Mouse (Mus musculus) midbrain, postnatal 0 days (tissue): ENCODE results near the gene Tmem203. TPM values are rescaled to one million over a fixed set of nuclear protein-coding genes. Genes with fewer than 3 reads are reported as not detected.
"Not testable (repeated sequence)": the region's sequence is repeated elsewhere in the genome, so short reads cannot be mapped to it uniquely, and the experiment has no call there.

Experiments
- ATAC-seq: fragments of 200-750 bp; cut with Nextera tagmentation; 2 replicates; pipeline ENCODE4 v1.8.0; 2017; ENCODE audit warnings: moderate number of reproducible peaks, mild to moderate bottlenecking, moderate TSS enrichment, moderate library complexity; ENCODE audit not compliant: low FRiP score
- DNase-seq: peaks from one replicate; pipeline ENCODE4 v3.0.0-alpha.2; 2015; ENCODE audit warnings: low spot score
- H3K27ac ChIP-seq: fragments of 300-500 bp; sonication (generic); 2 replicates; pipeline ENCODE4 v1.5.1; 2014; ENCODE audit warnings: low read depth, mild to moderate bottlenecking, low read length, mixed read lengths
- H3K27me3 ChIP-seq: fragments of 300-500 bp; sonication (generic); 2 replicates; pipeline ENCODE4 v1.6.1; 2014; ENCODE audit warnings: low read length, control low read depth, mixed read lengths; ENCODE audit not compliant: insufficient read depth
- H3K36me3 ChIP-seq: fragments of 300-500 bp; sonication (generic); 2 replicates; pipeline ENCODE4 v1.6.1; 2014; ENCODE audit warnings: low read length, control low read depth, mixed read lengths; ENCODE audit not compliant: insufficient read depth
- H3K4me1 ChIP-seq: fragments of 300-500 bp; sonication (generic); 2 replicates; pipeline ENCODE4 v1.6.1; 2014; ENCODE audit warnings: mild to moderate bottlenecking, control low read depth, antibody characterized with exemption, low read length, mixed read lengths; ENCODE audit not compliant: insufficient read depth
- H3K4me2 ChIP-seq: fragments of 300-500 bp; sonication (generic); 2 replicates; pipeline ENCODE4 v1.6.1; 2014; ENCODE audit warnings: low read depth, mild to moderate bottlenecking, low read length, mixed read lengths; ENCODE audit not compliant: poor library complexity, severe bottlenecking
- H3K4me3 ChIP-seq: fragments of 300-500 bp; sonication (generic); 2 replicates; pipeline ENCODE4 v1.5.1; 2014; ENCODE audit warnings: low read depth, mild to moderate bottlenecking, low read length, moderate library complexity
- H3K9ac ChIP-seq: fragments of 300-500 bp; sonication (generic); replicated peaks from 2 replicates; pipeline ENCODE4 v1.6.1; 2014; ENCODE audit warnings: mild to moderate bottlenecking, low read length, moderate library complexity, mixed read lengths; ENCODE audit not compliant: poor library complexity, severe bottlenecking
- H3K9me3 ChIP-seq: fragments of 300-500 bp; sonication (generic); 2 replicates; pipeline ENCODE4 v1.6.1; 2016; ENCODE audit warnings: low read length, control low read depth
- CTCF ChIP-seq: IDR thresholded peaks from 2 replicates; pipeline ENCODE4 v1.5.1; 2016; ENCODE audit warnings: antibody characterized with exemption, mild to moderate bottlenecking
- WGBS: fragments of 180-500 bp; shearing (Covaris S2); extraction: QIAGEN DNeasy Blood & Tissue Kit; methylation state at CpG from one replicate; pipeline ENCODE4 v1.1.7; 2014; 5-methylcytosine and 5-hydroxymethylcytosine counted together
- polyA plus RNA-seq: library from polyadenylated mRNA; unstranded; fragments of >200 nt; fragmentation: Nextera tagmentation; extraction: Ambion mirVana; gene quantifications from 2 replicates; pipeline ENCODE4 v1.2.1, GENCODE M21; 2015
- total RNA-seq: library from RNA; depleted of rRNA; stranded (reverse); fragments of >200 nt; gene quantifications from 2 replicates; pipeline ENCODE4 v1.2.3, GENCODE M21; 2014

The Tmem203 gene
- total and polyA plus RNA-seq, 2 experiments from 2014 or later = 20.0 to 47.8 TPM

DNA sequence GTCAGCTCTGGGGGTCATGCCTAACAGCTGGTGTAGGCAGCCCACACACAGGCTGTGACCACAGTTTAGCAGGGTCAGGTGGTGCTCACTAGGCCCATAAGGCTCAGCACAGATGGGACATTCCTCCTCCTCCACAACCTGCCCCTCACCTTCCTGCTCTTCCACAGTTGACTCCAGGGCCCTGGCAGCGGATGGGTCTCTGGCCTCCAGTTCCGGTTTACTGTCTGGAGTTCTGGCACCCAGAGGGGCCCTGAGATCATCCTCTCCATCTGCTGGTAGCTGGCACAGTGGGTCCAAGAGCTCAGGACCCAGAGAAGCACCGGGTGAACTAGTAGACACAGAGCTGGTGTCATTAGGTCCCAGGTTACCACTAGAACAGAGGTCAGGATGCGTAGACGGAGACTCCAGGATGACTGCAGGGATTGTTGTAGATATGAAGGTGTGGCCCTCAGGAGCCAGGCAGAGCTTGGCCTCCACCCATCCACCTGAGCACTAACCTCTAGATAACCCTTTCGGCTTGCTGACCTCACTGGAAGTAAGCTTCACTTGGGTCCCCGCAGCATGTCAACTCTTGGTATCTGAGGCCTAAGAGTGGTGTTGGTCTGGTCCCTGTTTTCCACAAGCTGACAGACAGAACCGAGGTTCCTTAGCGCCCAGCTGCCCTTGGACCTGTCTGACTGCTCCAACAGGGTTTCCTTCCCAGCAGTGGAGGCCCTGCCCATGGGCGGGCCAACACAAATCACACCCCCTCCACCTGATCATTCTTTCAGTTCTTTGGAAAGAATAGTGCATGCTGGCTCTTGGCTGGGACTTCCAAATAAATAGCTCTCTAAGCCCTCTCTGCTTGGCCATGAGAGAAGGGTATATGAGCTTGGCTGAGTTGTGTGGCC, 8.8 kb upstream of the Tmem203 start, which contains the start of gene AL732309.1:
TSS of gene AL732309.1 (minus strand) at position 681 of the 890 bp plus-strand sequence.
- TF ChIP-seq CTCF = no peak
- H3K4me3 ChIP-seq = no peak within 1 kb of the TSS
- no peak within 1 kb of the TSS for H3K9ac ChIP-seq
- H3K4me1 ChIP-seq = peaks cover 8% of the 10 kb centered on the region; the same call in 1 of the 2 replicates
- H3K36me3 ChIP-seq = peaks cover 32% of the 10 kb centered on the region
- H3K9me3 ChIP-seq = no peaks in the 10 kb centered on the region
- H3K27ac ChIP-seq = no peak within 1 kb of the TSS
- no peaks in the 10 kb centered on the region for H3K27me3 ChIP-seq
- ATAC-seq (no peak), DNase-seq (no peak)
- WGBS = 94% methylated on average over 9 of the region's 10 CpGs
- H3K4me2 ChIP-seq = no peak within 1 kb of the TSS

DNA sequence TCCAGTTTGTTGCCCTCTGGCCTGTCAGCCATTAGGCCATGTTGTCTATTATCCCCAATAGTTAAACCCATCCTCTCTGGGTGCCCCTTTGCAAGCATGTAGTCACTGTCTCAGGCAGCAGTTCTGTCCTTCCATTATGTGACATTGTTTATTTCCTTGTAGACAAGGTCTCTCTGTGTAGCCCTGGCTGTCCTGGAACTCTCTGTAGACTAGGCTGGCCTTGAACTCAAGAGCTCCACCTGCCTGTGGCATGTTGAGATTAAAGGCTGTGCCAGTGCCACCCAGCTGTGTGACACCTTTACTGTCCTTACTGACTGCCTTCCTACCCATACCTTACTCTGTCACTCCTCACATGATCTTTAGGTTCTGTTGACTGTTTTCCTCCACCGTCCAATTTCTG, 2.9 kb upstream of the Tmem203 start:
- WGBS = 69% methylated on average over 1 of the region's 1 CpGs
- TF ChIP-seq CTCF = peak; percentile 56
- Histone ChIP-seq H3K27me3 (no peaks in the 10 kb centered on the region), H3K4me2 (no peak overlapping the region), H3K4me3 (no peak overlapping the region), H3K36me3 (peaks cover 17% of the 10 kb centered on the region), H3K4me1 (0 out of 2 replicates have a peak, but pooled peaks cover 9% of the 10 kb centered on the region), H3K9ac (no peak overlapping the region), H3K9me3 (no peaks in the 10 kb centered on the region), H3K27ac (no peak overlapping the region)
- DNase-seq (no peak), ATAC-seq (no peak)

GRCm38 (mm10) chr2:25256443-25257109, 1.3 kb downstream of the Tmem203 start:
- not testable (repeated sequence) for DNase-seq, H3K4me1 ChIP-seq, H3K9me3 ChIP-seq, ATAC-seq, H3K27ac ChIP-seq, H3K27me3 ChIP-seq, H3K36me3 ChIP-seq
- WGBS = 57% methylated on average over 10 of the region's 12 CpGs
- Histone ChIP-seq H3K4me3 (peak overlapping the region; percentile 98), H3K4me2 (peak overlapping the region; percentile 99), H3K9ac (peak overlapping the region; percentile 86; the same call in 1 of the 2 replicates)
- TF ChIP-seq CTCF = peak; percentile 35; the same call in 1 of the 2 replicates

DNA sequence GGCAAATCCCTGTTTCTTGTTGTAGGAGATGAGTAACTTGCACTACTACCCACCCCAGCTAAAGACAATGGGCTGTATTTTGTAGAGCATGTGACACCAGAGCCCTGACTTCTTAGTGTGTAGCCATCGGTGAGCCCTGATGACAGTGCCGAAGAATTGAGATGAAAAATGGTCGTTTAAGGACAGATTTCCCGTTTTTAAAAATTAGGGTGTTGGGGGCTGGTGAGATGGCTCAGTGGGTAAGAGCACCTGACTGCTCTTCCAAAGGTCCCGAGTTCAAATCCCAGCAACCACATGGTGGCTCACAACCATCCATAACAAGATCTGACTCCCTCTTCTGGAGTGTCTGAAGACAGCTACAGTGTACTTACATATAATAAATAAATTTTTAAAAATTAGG, 2.0 kb downstream of the Tmem203 start:
- not testable (repeated sequence) for ATAC-seq, H3K27ac ChIP-seq, DNase-seq, H3K36me3 ChIP-seq, H3K9ac ChIP-seq, H3K9me3 ChIP-seq, H3K4me1 ChIP-seq, H3K27me3 ChIP-seq, H3K4me2 ChIP-seq, H3K4me3 ChIP-seq
- 94% methylated on average over 5 of the region's 5 CpGs for WGBS

DNA sequence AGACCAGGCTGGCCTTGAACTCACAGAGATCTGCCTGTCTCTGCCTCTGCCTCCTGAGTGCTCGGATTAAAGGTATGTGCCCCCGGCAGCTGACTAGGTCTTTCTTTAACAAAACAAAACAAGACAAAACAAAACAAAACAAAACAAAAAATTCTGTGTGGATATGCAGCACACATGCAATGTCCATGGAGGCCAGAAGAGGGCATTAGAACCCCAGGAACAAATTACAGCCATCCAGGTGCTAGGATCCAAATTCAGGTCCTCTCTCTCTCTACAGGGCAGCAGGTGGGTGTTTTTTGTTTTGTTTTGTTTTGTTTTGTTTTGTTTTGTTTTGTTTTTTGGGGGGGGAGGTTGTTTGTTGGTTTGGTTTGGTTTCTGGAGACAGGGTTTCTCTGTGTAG, 3.6 kb downstream of the Tmem203 start:
- TF ChIP-seq CTCF = peak; percentile 59
- DNase-seq = no peak
- Histone ChIP-seq H3K9ac (no peak overlapping the region), H3K27ac (no peak overlapping the region), H3K4me2 (no peak overlapping the region), H3K4me3 (no peak overlapping the region), H3K4me1 (peaks cover 17% of the 10 kb centered on the region), H3K36me3 (no peaks in the 10 kb centered on the region), H3K27me3 (0 out of 2 replicates have a peak, but pooled peaks cover under 1% of the 10 kb centered on the region), H3K9me3 (no peaks in the 10 kb centered on the region)
- ATAC-seq = no peak
- WGBS = 49% methylated on average over 2 of the region's 2 CpGs

DNA sequence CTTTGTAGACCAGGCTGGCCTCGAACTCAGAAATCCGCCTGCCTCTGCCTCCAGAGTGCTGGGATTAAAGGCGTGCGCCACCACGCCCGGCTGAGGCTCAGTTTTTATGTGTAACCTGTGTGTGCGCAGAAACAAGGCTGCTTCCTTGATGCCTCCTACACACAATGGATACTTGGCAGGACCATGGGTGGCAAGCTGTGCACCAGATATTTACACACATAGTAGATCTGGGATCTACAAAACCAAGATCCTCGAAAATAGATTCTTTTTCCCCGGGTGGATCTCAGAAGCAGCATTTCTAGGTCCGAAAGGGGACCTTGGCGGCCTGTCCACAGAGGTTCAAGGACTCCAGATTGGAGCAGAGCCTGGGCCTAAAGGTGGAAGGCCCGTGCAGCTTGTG, 6.6 kb downstream of the Tmem203 start:
- Histone ChIP-seq H3K36me3 (no peaks in the 10 kb centered on the region), H3K4me1 (peaks cover 31% of the 10 kb centered on the region), H3K9me3 (no peaks in the 10 kb centered on the region), H3K27ac (peak overlapping the region; percentile 76), H3K4me3 (peak overlapping the region; percentile 71), H3K9ac (peak overlapping the region; percentile 42), H3K4me2 (peak overlapping the region; percentile 100), H3K27me3 (peaks cover 3% of the 10 kb centered on the region; the same call in 1 of the 2 replicates)
- peak; percentile 1 for ATAC-seq
- TF ChIP-seq CTCF = no peak
- WGBS = 42% methylated on average over 12 of the region's 12 CpGs
- DNase-seq = no peak
